Mouse (Mus musculus) liver, embryonic 15.5 days (tissue): ENCODE measurements around the gene Rpl13a. TPM values are rescaled to one million over a fixed set of nuclear protein-coding genes. Genes with fewer than 3 reads are reported as not detected.

Experiments
- ATAC-seq: fragments of 200-750 bp; cut with Nextera tagmentation; 2 replicates; pipeline ENCODE4 v1.8.0; 2017; ENCODE audit warnings: moderate number of reproducible peaks, mild to moderate bottlenecking, moderate library complexity; ENCODE audit not compliant: insufficient read depth
- H3K27ac ChIP-seq: fragments of 300-500 bp; sonication (generic); replicated peaks from 2 replicates; pipeline ENCODE4 v1.5.1; 2015; ENCODE audit warnings: mild to moderate bottlenecking, inconsistent platforms
- H3K27me3 ChIP-seq: fragments of 300-500 bp; sonication (generic); 2 replicates; pipeline ENCODE4 v1.6.1; 2015; ENCODE audit warnings: mild to moderate bottlenecking, inconsistent platforms
- H3K36me3 ChIP-seq: fragments of 300-500 bp; sonication (generic); replicated peaks from 2 replicates; pipeline ENCODE4 v1.6.1; 2015; ENCODE audit warnings: moderate library complexity, mild to moderate bottlenecking, inconsistent platforms
- H3K4me1 ChIP-seq: fragments of 300-500 bp; sonication (generic); replicated peaks from 2 replicates; pipeline ENCODE4 v1.6.1; 2015; ENCODE audit warnings: inconsistent platforms
- H3K4me2 ChIP-seq: fragments of 300-500 bp; sonication (generic); 2 replicates; pipeline ENCODE4 v1.6.1; 2015; ENCODE audit warnings: moderate library complexity, mild to moderate bottlenecking, inconsistent platforms
- H3K4me3 ChIP-seq: fragments of 300-500 bp; sonication (generic); replicated peaks from 2 replicates; pipeline ENCODE4 v1.5.1; 2015; ENCODE audit warnings: mild to moderate bottlenecking, inconsistent platforms
- H3K9ac ChIP-seq: fragments of 300-500 bp; sonication (generic); 2 replicates; pipeline ENCODE4 v1.6.1; 2015; ENCODE audit warnings: moderate library complexity, mild to moderate bottlenecking, inconsistent platforms
- H3K9me3 ChIP-seq: fragments of 300-500 bp; sonication (generic); replicated peaks from 2 replicates; pipeline ENCODE4 v1.6.1; 2016; ENCODE audit warnings: inconsistent platforms
- WGBS: fragments of 180-500 bp; shearing (Covaris S2); methylation state at CpG from one replicate; pipeline ENCODE4 v1.1.7; 2015; ENCODE audit warnings: mixed read lengths; ENCODE audit not compliant: insufficient replicate concordance; 5-methylcytosine and 5-hydroxymethylcytosine counted together
- polyA plus RNA-seq: library from polyadenylated mRNA; unstranded; fragments of >200 nt; fragmentation: Nextera tagmentation; extraction: Ambion mirVana; gene quantifications from 2 replicates; pipeline ENCODE4 v1.2.1, GENCODE M21; 2015

Gene Rpl13a
- polyA plus RNA-seq, 1 experiment from 2014 or later = 633 TPM

DNA sequence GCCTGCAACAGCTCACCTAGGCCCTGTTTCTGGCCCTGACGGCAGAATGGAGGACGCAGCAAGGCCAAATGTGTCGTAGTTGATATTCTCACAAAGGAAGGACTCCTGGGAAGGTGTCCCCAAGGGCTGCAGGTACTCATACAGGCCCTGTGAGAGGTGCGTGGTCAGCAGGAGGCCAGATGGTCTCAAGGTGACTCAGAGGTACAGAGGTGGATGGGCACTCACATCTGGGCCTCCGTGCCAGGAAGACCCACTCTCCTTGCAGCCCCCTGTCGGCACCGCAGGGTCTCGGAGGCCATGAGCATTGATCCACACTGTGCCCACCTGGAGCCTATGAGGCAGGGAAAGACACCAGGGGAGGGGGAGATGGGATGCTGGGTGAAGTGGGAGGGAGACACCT, 16.9 kb upstream of the Rpl13a start:
- no peak for ATAC-seq
- no peak overlapping the region for H3K4me2 ChIP-seq
- no peaks in the 10 kb centered on the region for H3K9me3 ChIP-seq
- no peak overlapping the region for H3K27ac ChIP-seq
- 85% methylated on average over 8 of the region's 8 CpGs for WGBS
- H3K27me3 ChIP-seq = no peaks in the 10 kb centered on the region
- H3K4me1 ChIP-seq = peaks cover 19% of the 10 kb centered on the region; the same call in 1 of the 2 replicates
- peaks cover 49% of the 10 kb centered on the region for H3K36me3 ChIP-seq
- no peak overlapping the region for H3K4me3 ChIP-seq
- H3K9ac ChIP-seq = no peak overlapping the region

DNA sequence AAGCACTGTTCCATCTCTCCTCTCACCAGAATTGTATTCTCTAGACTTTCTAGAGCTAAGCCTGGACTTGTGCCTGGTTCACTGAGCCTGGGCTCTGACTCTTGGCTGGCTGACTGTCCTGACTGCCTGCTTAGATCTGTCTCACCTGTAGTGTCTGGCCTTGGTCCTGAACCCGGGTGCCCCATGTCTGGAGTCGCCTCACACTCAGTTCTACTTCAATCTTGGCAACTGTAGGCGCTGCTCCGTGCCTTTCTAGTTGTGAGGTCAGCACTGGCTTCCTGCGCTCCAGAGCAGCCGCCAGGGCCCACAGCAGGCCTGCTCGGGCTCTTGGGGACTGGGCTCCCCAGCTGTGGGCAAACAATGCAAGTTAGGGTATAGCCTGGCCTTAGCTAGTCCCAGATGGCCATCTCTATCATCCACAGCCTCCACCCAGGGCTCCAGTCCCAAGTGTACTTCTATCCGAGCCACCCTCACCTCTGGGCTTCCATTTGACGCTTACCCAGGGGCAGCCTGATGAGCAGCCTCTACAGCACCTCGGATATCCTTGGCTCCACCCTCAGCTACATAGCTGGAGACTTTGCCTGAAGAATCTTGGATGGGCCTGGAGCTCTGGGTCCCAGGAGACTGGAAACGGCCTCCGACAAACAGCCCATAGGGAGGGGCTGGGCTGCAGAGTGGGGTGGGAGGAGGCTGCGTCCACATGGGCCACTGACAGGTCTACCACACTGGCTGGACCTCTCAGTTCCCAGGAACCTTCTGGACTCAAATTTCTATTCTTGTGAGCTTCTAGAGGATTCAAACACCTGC, 16.0 kb upstream of the Rpl13a start:
- H3K27ac ChIP-seq = no peak overlapping the region
- H3K9ac ChIP-seq = no peak overlapping the region
- no peak overlapping the region for H3K4me2 ChIP-seq
- peaks cover 49% of the 10 kb centered on the region for H3K36me3 ChIP-seq
- peaks cover 17% of the 10 kb centered on the region; the same call in 1 of the 2 replicates for H3K4me1 ChIP-seq
- no peaks in the 10 kb centered on the region for H3K9me3 ChIP-seq
- no peak overlapping the region for H3K4me3 ChIP-seq
- ATAC-seq = no peak
- H3K27me3 ChIP-seq = no peaks in the 10 kb centered on the region
- 77% methylated on average over 13 of the region's 13 CpGs for WGBS

DNA sequence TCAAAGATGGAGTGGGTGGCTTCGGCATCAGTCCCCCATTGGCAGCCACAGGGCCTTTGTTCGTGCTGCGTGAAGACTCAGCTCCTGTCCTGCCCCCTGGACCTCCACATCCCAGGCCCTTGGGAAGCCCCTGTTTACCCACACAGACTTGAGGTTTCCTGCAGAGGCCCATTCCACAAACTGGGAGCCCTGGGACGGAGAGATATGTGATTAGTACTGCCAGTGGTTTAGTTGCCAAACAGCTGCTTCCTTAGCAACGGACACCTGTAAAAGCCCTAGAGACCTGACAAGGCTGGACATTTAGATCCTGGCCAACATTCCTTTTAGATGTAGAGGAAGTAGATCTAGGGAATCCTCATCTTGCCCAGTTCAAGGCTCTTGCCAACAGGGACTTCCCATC, 13.4 kb upstream of the Rpl13a start:
- Histone ChIP-seq H3K27me3 (no peaks in the 10 kb centered on the region), H3K4me3 (no peak overlapping the region), H3K4me2 (no peak overlapping the region), H3K27ac (no peak overlapping the region), H3K9ac (no peak overlapping the region), H3K36me3 (peaks cover 48% of the 10 kb centered on the region), H3K9me3 (no peaks in the 10 kb centered on the region), H3K4me1 (peaks cover 26% of the 10 kb centered on the region)
- ATAC-seq = no peak
- 76% methylated on average over 5 of the region's 5 CpGs for WGBS

DNA sequence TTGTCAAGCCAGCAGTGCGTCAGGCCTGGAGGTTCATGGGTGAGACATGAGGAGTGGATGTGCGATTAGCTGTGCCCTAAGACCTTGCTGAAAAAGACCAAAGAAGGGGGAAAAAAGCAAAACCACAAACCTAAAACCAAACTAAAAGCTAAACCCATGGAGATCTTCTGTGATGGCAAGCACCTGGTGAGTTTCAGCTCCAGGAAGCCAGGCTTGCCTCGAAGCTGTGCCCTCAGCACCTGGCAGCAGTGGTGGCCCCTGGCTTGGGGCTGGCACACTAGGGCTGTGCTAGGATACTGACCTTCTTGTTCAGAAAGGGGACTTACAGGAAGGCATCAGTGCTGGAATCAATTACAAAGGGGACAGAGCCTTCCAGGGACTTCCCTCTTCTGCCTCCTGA, 12.8 kb upstream of the Rpl13a start:
- no peak for ATAC-seq
- Histone ChIP-seq H3K9me3 (no peaks in the 10 kb centered on the region), H3K4me1 (peaks cover 32% of the 10 kb centered on the region), H3K4me3 (no peak overlapping the region), H3K36me3 (peaks cover 42% of the 10 kb centered on the region), H3K4me2 (no peak overlapping the region), H3K27ac (no peak overlapping the region), H3K9ac (no peak overlapping the region), H3K27me3 (no peaks in the 10 kb centered on the region)
- 83% methylated on average over 3 of the region's 3 CpGs for WGBS

DNA sequence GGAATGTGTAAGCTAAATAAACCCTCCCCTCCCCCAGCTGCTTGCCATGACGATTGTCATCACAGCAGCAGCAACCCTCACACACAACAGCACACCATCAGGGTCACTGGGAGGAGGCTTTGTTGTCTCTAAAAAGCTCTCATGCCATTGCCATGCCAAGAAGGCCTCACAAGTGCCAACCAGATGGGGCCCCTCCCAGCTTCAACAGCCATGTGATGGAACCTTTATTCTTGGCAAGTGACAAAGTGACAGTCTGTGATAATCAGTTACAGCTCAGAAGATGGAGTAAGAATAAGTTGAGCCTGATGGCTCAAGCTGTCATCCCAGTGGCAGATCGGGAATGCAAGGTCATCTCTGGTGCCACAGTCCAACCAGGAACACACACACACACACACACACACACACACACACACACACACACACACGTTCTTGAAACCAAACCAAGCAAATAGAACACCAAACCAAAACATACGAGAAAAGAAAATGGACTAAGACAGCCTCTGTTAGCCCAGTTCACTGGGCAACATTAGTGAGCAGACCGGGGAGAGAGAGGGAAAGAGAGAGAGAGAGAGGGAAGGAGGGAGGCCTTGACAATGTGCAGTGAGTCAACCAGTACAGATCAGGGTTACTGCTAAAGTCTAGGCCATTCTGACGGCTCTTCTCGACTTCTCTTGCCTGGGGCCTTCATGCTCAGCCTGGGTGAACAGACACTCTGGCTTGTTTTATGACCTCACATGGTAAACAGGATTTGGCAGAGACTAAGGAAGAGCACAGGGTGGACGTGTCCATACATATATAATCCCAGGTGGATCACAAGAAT, 11.6 kb upstream of the Rpl13a start:
- no peak overlapping the region for H3K4me2 ChIP-seq
- peaks cover 31% of the 10 kb centered on the region for H3K36me3 ChIP-seq
- ATAC-seq = no peak
- no peak overlapping the region for H3K9ac ChIP-seq
- no peaks in the 10 kb centered on the region for H3K27me3 ChIP-seq
- H3K4me1 ChIP-seq = peaks cover 41% of the 10 kb centered on the region
- H3K4me3 ChIP-seq = no peak overlapping the region
- 63% methylated on average over 8 of the region's 8 CpGs for WGBS
- H3K27ac ChIP-seq = no peak overlapping the region; the same call in 1 of the 2 replicates
- no peaks in the 10 kb centered on the region for H3K9me3 ChIP-seq

DNA sequence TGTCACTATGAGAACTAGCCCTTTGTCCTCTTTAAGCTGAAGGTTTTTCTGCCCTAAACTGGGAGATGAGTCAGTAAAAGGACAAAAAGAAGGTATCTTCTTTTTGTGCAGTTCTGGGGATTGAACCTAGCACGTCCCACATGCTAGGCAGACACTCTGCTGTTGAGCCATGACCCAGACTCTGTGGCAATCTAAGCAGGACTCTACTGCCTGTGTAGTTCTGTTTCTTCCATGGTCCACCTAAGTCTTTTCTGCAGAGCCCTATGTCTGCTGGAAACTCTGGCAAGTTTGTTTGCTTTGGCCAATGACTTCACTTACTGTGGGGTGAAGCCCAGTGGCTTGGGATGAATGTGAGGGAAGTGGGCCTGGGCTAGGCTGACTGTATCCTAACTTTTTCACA, 9.8 kb upstream of the Rpl13a start:
- H3K4me3 ChIP-seq = no peak overlapping the region
- no peak for ATAC-seq
- peaks cover 56% of the 10 kb centered on the region for H3K4me1 ChIP-seq
- WGBS = 59% methylated on average over 1 of the region's 1 CpGs
- H3K36me3 ChIP-seq = peaks cover 20% of the 10 kb centered on the region
- no peak overlapping the region for H3K4me2 ChIP-seq
- no peaks in the 10 kb centered on the region for H3K9me3 ChIP-seq
- no peak overlapping the region for H3K9ac ChIP-seq
- 0 out of 2 replicates have a peak overlapping the region, but pooled peaks have one; percentile 79 for H3K27ac ChIP-seq
- no peaks in the 10 kb centered on the region for H3K27me3 ChIP-seq

DNA sequence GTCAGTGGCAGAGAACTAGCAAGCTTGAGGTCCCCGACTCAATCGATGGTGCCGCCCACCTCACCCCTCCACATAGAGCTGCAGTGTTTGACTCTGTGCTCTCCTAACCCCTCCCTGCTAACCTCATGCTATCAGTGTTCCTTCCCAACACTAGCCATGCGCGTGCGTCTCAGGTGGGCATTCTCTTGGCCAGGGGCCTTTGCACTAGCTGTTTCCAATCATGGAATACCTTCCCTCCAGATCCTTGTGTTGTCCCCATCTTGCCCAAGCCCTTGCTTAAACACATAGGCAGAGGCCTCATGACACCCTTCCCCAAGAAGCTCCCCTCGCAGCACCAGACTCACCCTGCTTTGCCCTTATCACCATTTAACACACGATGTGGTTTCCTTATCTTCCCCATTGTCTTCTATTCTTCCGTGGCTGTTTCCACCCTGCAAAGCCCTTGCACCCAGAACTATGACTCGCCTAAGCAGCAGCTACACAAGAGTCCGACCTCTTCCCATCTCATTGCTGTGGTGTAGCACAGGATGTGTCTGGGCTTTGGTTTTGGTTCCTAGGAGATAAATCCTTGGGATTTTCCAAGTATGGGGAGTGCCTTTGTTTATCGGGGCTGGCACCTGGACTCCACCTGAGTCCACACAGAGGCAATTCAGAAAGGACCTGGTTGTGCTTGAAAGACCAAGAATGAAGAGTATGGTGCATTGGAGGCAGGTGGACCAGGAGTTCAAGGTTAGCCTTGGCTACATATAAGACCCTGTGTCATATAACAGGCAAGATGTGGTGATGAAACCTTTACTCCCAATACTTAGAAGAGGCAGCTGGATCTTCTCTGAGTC, 8.8 kb upstream of the Rpl13a start:
- Histone ChIP-seq H3K9ac (no peak overlapping the region; the same call in 1 of the 2 replicates), H3K4me3 (0 out of 2 replicates have a peak overlapping the region, but pooled peaks have one; percentile 12), H3K36me3 (peaks cover 14% of the 10 kb centered on the region), H3K4me2 (peak overlapping the region; percentile 95), H3K4me1 (peaks cover 56% of the 10 kb centered on the region), H3K27me3 (no peaks in the 10 kb centered on the region), H3K9me3 (no peaks in the 10 kb centered on the region), H3K27ac (peak overlapping the region; percentile 79)
- 12% methylated on average over 12 of the region's 12 CpGs for WGBS
- ATAC-seq = peak; percentile 53

DNA sequence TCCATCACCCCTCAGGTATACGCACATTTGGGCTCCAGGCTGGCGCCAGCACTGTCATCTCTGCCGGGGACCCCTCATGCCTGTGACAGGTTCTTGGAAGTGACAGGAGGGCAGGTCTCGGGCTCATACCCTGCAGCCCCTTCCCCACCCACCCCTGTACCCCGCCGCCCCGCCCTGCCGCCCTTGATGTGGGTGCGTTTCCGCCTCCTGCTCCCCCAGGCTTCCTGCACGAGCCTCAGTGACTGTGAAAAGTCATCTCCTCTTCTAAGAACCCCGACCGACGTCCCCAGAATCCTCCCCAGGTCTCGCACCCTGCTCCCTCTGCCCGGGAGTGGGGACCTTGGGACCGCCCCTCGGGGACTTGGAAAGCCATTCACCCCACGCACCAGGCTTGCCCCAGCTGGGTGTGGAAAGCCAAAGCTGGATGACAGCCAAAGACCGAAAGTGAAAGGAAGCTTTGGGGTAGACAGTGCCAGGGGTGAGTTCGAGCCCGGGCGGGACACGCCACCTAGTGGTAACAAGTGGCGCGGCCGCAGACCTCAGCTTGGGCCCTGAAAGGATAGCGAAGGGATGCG, 7.5 kb upstream of the Rpl13a start, which contains the start of the genes Gm45713 and Flt3l:
Gm45713 (minus strand) TSS at position 239 of the 575 bp plus-strand sequence.
Flt3l (minus strand) TSS at position 440 of the 575 bp plus-strand sequence.
- Histone ChIP-seq H3K4me1 (peaks cover 56% of the 10 kb centered on the region), H3K36me3 (peaks cover 6% of the 10 kb centered on the region), H3K9me3 (no peaks in the 10 kb centered on the region), H3K9ac (peak within 1 kb of the TSS; percentile 76), H3K4me2 (peak within 1 kb of the TSS; percentile 95), H3K4me3 (peak within 1 kb of the TSS; percentile 77), H3K27ac (peak within 1 kb of the TSS; percentile 79), H3K27me3 (no peaks in the 10 kb centered on the region)
- peak; percentile 72 for ATAC-seq
- under 1% methylated on average over 29 of the region's 29 CpGs for WGBS

DNA sequence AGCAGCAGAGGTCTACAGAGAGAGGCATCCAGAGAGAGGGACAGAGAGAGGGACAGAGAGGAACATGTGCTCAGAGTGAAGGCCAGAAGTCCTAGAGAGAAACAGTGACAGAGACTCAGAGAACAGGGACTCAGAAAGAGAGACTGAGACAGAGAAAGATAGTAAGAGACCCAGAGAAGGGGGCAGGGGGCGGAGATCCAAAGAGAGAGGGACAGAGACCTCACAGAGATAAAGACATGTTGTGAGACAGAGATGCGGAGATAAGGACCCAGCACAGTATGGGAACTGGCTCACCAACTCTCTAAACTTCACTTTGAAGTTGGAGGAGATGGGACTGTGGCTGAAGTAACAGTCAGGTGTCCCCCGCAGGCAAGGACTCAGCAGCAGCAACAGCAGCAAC, 6.8 kb upstream of the Rpl13a start:
- Histone ChIP-seq H3K9ac (peak overlapping the region; percentile 76), H3K4me2 (peak overlapping the region; percentile 95), H3K9me3 (no peaks in the 10 kb centered on the region), H3K4me3 (peak overlapping the region; percentile 77), H3K36me3 (peaks cover 6% of the 10 kb centered on the region), H3K27ac (peak overlapping the region; percentile 79), H3K27me3 (no peaks in the 10 kb centered on the region), H3K4me1 (peaks cover 56% of the 10 kb centered on the region)
- 27% methylated on average over 3 of the region's 3 CpGs for WGBS
- ATAC-seq = peak; percentile 6; the same call in 1 of the 2 replicates

DNA sequence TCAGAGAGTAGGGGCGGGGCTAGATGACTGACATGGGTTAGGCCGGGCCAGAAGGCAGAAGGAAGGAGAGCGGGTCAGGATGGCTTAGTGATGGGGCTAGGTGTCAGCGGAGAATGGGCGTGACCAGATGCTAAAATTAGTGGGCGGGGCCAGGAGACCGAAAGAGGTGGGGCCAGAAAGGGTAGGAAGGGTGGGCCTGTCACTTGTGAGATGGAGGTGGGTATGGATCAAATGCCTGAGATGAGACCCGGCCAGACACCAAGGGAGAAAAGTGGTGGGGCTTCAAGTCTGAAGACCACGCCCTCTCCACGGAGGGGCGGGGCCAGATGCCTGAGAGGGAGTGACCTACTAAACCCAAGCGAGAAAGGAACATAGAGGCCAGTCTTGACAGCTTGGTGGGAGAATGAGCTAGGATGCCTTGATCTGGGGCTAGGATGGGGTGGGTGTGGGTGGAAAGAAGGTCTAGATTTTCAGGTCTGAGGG, 6.0 kb upstream of the Rpl13a start:
- Histone ChIP-seq H3K27ac (peak overlapping the region; percentile 79), H3K4me3 (peak overlapping the region; percentile 77), H3K4me1 (peaks cover 60% of the 10 kb centered on the region), H3K4me2 (peak overlapping the region; percentile 95), H3K9ac (peak overlapping the region; percentile 30; the same call in 1 of the 2 replicates), H3K9me3 (no peaks in the 10 kb centered on the region), H3K27me3 (no peaks in the 10 kb centered on the region), H3K36me3 (peaks cover 6% of the 10 kb centered on the region)
- peak; percentile 27 for ATAC-seq
- WGBS = 5% methylated on average over 12 of the region's 12 CpGs
